Comparison of ENCODE assay signal across 17 mouse cellular contexts in genomic region chr17:71093793-71094192, GRCm38 (mm10).
DNase-seq lines count a peak whose midpoint lies in the region; ATAC-seq and TF ChIP-seq lines count a peak whose summit lies in the region.
"Had no signal": no experiment of that assay in that cellular context is flagged by ENCODE, and none has a peak within 500 bp of the region (broad histone marks: within the 10 kb centered on the region; RNA-seq: fewer than 3 reads in every experiment).

No protein-coding gene starts in this region.

- intact Hi-C loops in left cerebral cortex, postnatal 36 days (cut with DNase I): no loop called here

- H3K27ac ChIP-seq in lung, embryonic 14.5 days (ENCODE audit: low read depth): no peak overlapping the region
- H3K27ac ChIP-seq: hindbrain, postnatal 0 days; liver, embryonic 12.5 days; midbrain, embryonic 12.5 days; neural tube, embryonic 13.5 days had no signal

- H3K27me3 ChIP-seq in lung, embryonic 14.5 days (ENCODE audit: insufficient read depth, low read length): no peaks in the 10 kb centered on the region
- H3K27me3 ChIP-seq: liver, embryonic 12.5 days; midbrain, embryonic 12.5 days; neural tube, embryonic 13.5 days; Patski had no signal

- peak; percentile 80 for DNase-seq in heart, adult 11 months
- DNase-seq in heart, adult 18-20 months: no peak
- peak; percentile 8 for DNase-seq in lung, embryonic 14.5 days
- DNase-seq in lung, adult 2 months: no peak
- peak; percentile 49 for DNase-seq in lung, postnatal 25 days (ENCODE audit: low spot score)
- no peak for DNase-seq in left cerebral cortex, postnatal 36 days (ENCODE audit: low spot score in 2 of 2)
- DNase-seq in layer of hippocampus, adult 9-11 months: no peak
- no peak for DNase-seq in ovary, adult 18-20 months (ENCODE audit: low spot score)
- DNase-seq: adrenal gland, postnatal 25 days; cerebellum, adult 11-12 months had no signal

- WGBS in lung, embryonic 14.5 days: 72% methylated on average over 5 of the region's 5 CpGs
- WGBS in lung, adult 2 months: 46% methylated on average over 5 of the region's 5 CpGs

- H3K9ac ChIP-seq in lung, embryonic 14.5 days: no peak overlapping the region
- H3K9ac ChIP-seq: liver, embryonic 12.5 days; midbrain, embryonic 12.5 days; neural tube, embryonic 13.5 days had no signal

- no peaks in the 10 kb centered on the region for H3K9me3 ChIP-seq in lung, embryonic 14.5 days (ENCODE audit: low read depth, low read length)
- H3K9me3 ChIP-seq: liver, embryonic 12.5 days; midbrain, embryonic 12.5 days; neural tube, embryonic 13.5 days had no signal

- no peaks in the 10 kb centered on the region for H3K36me3 ChIP-seq in lung, embryonic 14.5 days (ENCODE audit: insufficient read depth)
- H3K36me3 ChIP-seq: liver, embryonic 12.5 days; midbrain, embryonic 12.5 days; neural tube, embryonic 13.5 days had no signal

- no peak overlapping the region for H3K4me3 ChIP-seq in lung, embryonic 14.5 days (ENCODE audit: low read depth, low read length)
- no peak overlapping the region for H3K4me3 ChIP-seq in lung, adult 2 months (replicated peaks; ENCODE audit: extremely low read depth, low read depth, low read length)
- H3K4me3 ChIP-seq: liver, embryonic 12.5 days; midbrain, embryonic 12.5 days; neural tube, embryonic 13.5 days had no signal

- no peak for TF ChIP-seq POLR2A in lung, adult 2 months (IDR thresholded peaks at IDR 0.05; ENCODE audit: borderline replicate concordance, extremely low read depth, low read depth, low read length)

- no peak for ATAC-seq in lung, embryonic 14.5 days (ENCODE audit: insufficient read depth)
- ATAC-seq: forebrain, embryonic 14.5 days; hindbrain, postnatal 0 days; liver, embryonic 12.5 days; Patski had no signal

- no peak overlapping the region for H3K4me2 ChIP-seq in lung, embryonic 14.5 days
- H3K4me2 ChIP-seq: heart, embryonic 11.5 days; liver, embryonic 12.5 days; midbrain, embryonic 12.5 days; neural tube, embryonic 13.5 days had no signal

- H3K4me1 ChIP-seq in lung, embryonic 14.5 days (ENCODE audit: insufficient read depth): no peaks in the 10 kb centered on the region
- H3K4me1 ChIP-seq in lung, adult 2 months (ENCODE audit: control insufficient read depth, insufficient read depth, low read length): peaks cover 28% of the 10 kb centered on the region
- H3K4me1 ChIP-seq: midbrain, embryonic 12.5 days; neural tube, embryonic 13.5 days had no signal

- no peak for TF ChIP-seq CTCF in lung, embryonic 14.5 days (IDR thresholded peaks at IDR 0.05; ENCODE audit: low read depth)
- TF ChIP-seq CTCF in lung, adult 2 months (IDR thresholded peaks at IDR 0.05; ENCODE audit: insufficient read depth, low read length): no peak

Comparison
In these comparisons a context has a peak if more than half of its experiments do, and no peak if none do; other contexts are left out.
1. DNase-seq: peak in heart, adult 11 months (single experiment), lung, embryonic 14.5 days (single experiment) and lung, postnatal 25 days (single experiment); none in heart, adult 18-20 months (0 of 2), lung, adult 2 months (single experiment), left cerebral cortex, postnatal 36 days (0 of 2), layer of hippocampus, adult 9-11 months (single experiment) and ovary, adult 18-20 months (single experiment).